Mouse (Mus musculus) mammary gland, adult 2 months (tissue): ENCODE data around the gene Gm21094. TPM values are rescaled to one million over a fixed set of nuclear protein-coding genes. Genes with fewer than 3 reads are reported as not detected.

ENCODE experiments used
- polyA plus RNA-seq: library from polyadenylated mRNA; depleted of rRNA; stranded (reverse); fragments of >200 nt; gene quantifications from 2 replicates; pipeline ENCODE4 v1.2.3, GENCODE M21; 2012; ENCODE audit warnings: low replicate concordance; rRNA removed

Gene Gm21094
- polyA plus RNA-seq, result not detected in 2 replicates

DNA sequence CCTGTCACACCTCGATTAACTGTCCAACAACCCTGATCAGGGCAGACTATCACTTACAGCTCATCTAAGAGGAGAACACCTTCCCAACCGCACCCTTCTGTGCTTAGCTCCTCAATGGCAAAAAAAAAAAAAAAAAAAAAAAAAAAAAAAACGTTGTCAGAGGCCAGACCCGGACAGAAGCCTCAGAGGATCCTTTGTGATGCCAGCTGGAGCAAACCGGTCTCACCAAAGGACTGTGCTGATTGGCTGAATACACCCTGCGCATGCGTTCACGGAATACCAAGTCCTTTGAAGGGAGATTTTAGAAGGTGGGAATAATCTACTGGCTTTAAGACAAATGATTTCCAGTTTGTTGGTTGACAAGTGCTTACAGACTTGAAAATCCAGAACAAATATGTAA, at the start of gene Gm21094:
Gene Gm21094 (minus strand): TSS at position 101 of the 400 bp plus-strand sequence.

